Mouse (Mus musculus): ENCODE data around the gene 9130204L05Rik. TPM values are rescaled to one million over a fixed set of nuclear protein-coding genes. Genes with fewer than 3 reads are reported as not detected.

The 9130204L05Rik gene
- polyA plus RNA-seq (2012; rRNA removed) (not detected in 2 replicates), polyA plus RNA-seq (2014; fragmentation: Nextera tagmentation; extraction: Ambion mirVana) (not detected in 2 replicates)

GRCm38 (mm10) chr3:91090703-91091102 is at the start of gene 9130204L05Rik:
Gene 9130204L05Rik, minus strand, starts transcription at chr3:91090803.
- H3K36me3 ChIP-seq (ENCODE audit: control insufficient read depth, insufficient read depth, low read length): no peaks in the 10 kb centered on the region
- no peak within 1 kb of the TSS for H3K27ac ChIP-seq (replicated peaks; ENCODE audit: low read depth, low read length)
- no peak within 1 kb of the TSS for H3K4me3 ChIP-seq (replicated peaks; ENCODE audit: low read length)
- no peak within 1 kb of the TSS for H3K4me2 ChIP-seq (replicated peaks; ENCODE audit: low read depth, low read length, severe bottlenecking)
- WGBS: 69% methylated on average over 2 of the region's 2 CpGs
- no peaks in the 10 kb centered on the region for H3K27me3 ChIP-seq (ENCODE audit: control insufficient read depth, insufficient read depth, low read length)
- no peak for TF ChIP-seq POLR2A (IDR thresholded peaks at IDR 0.05; ENCODE audit: borderline replicate concordance, extremely low read depth, insufficient read depth, insufficient read length)
- peaks cover 2% of the 10 kb centered on the region; the same call in 1 of the 2 replicates for H3K9me3 ChIP-seq (ENCODE audit: control insufficient read depth, low read length)
- DNase-seq (ENCODE audit: low spot score): no peak
- H3K9ac ChIP-seq (ENCODE audit: low read depth, low read length, severe bottlenecking): no peak within 1 kb of the TSS
- H3K4me1 ChIP-seq (ENCODE audit: control insufficient read depth, insufficient read depth, low read length): no peaks in the 10 kb centered on the region
- no peak for ATAC-seq (ENCODE audit: low FRiP score, low read depth)

- H3K9me3 ChIP-seq (ENCODE audit: control insufficient read depth, low read length): no peaks in the 10 kb centered on the region; the same call in 1 of the 2 replicates
- no peaks in the 10 kb centered on the region for H3K4me1 ChIP-seq (ENCODE audit: control insufficient read depth, insufficient read depth, low read length)
- no peaks in the 10 kb centered on the region for H3K36me3 ChIP-seq (ENCODE audit: control insufficient read depth, insufficient read depth, low read length)
- H3K9ac ChIP-seq (ENCODE audit: low read depth, low read length, severe bottlenecking): no peak overlapping the region
- TF ChIP-seq POLR2A (IDR thresholded peaks at IDR 0.05; ENCODE audit: borderline replicate concordance, extremely low read depth, insufficient read depth, insufficient read length): no peak
- H3K27me3 ChIP-seq (ENCODE audit: control insufficient read depth, insufficient read depth, low read length): no peaks in the 10 kb centered on the region
- no peak for ATAC-seq (ENCODE audit: low FRiP score, low read depth)
- no peak overlapping the region for H3K4me3 ChIP-seq (replicated peaks; ENCODE audit: low read length)
- no peak for DNase-seq (ENCODE audit: low spot score)
- H3K4me2 ChIP-seq (replicated peaks; ENCODE audit: low read depth, low read length, severe bottlenecking): no peak overlapping the region
- no peak overlapping the region for H3K27ac ChIP-seq (replicated peaks; ENCODE audit: low read depth, low read length)
Observed at GRCm38 (mm10) chr3:91108696-91109095, 18.1 kb upstream of the 9130204L05Rik start.

GRCm38 (mm10) chr3:91059211-91059610 is 31.4 kb downstream of the 9130204L05Rik start:
- H3K9ac ChIP-seq (ENCODE audit: low read depth, low read length, severe bottlenecking): no peak overlapping the region
- no peak for ATAC-seq (ENCODE audit: low FRiP score, low read depth)
- no peaks in the 10 kb centered on the region for H3K27me3 ChIP-seq (ENCODE audit: control insufficient read depth, insufficient read depth, low read length)
- H3K27ac ChIP-seq (replicated peaks; ENCODE audit: low read depth, low read length): no peak overlapping the region
- no peaks in the 10 kb centered on the region for H3K4me1 ChIP-seq (ENCODE audit: control insufficient read depth, insufficient read depth, low read length)
- no peak overlapping the region for H3K4me3 ChIP-seq (replicated peaks; ENCODE audit: low read length)
- H3K36me3 ChIP-seq (ENCODE audit: control insufficient read depth, insufficient read depth, low read length): no peaks in the 10 kb centered on the region
- no peak for TF ChIP-seq POLR2A (IDR thresholded peaks at IDR 0.05; ENCODE audit: borderline replicate concordance, extremely low read depth, insufficient read depth, insufficient read length)
- H3K9me3 ChIP-seq (ENCODE audit: control insufficient read depth, low read length): no peaks in the 10 kb centered on the region
- DNase-seq (ENCODE audit: low spot score): no peak
- no peak overlapping the region for H3K4me2 ChIP-seq (replicated peaks; ENCODE audit: low read depth, low read length, severe bottlenecking)
- 8% methylated on average over 1 of the region's 1 CpGs for WGBS

DNA sequence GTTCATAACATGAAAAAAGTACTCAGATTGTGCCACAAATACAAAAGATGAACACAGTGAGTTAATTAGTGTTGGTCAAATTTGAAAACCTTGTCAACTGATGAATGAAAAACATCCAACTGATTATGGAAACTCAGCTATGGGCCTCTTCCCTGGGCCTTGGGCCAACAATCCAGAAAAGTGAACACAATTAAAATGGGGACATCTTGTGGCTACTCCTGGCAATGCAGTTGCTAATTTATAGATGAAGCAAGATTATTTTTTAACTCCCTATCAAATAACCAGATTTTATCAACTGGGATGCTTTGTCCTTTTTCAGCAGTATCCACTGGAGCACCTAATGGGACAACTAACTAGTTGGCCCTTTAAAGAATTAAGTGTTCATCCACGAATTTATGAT is 37.9 kb downstream of the 9130204L05Rik start:
- Histone ChIP-seq H3K27ac (replicated peaks; ENCODE audit: low read depth, low read length) (no peak overlapping the region), H3K36me3 (ENCODE audit: control insufficient read depth, insufficient read depth, low read length) (no peaks in the 10 kb centered on the region), H3K9me3 (ENCODE audit: control insufficient read depth, low read length) (no peaks in the 10 kb centered on the region), H3K9ac (ENCODE audit: low read depth, low read length, severe bottlenecking) (no peak overlapping the region), H3K4me2 (replicated peaks; ENCODE audit: low read depth, low read length, severe bottlenecking) (no peak overlapping the region), H3K4me3 (replicated peaks; ENCODE audit: low read length) (no peak overlapping the region), H3K4me1 (ENCODE audit: control insufficient read depth, insufficient read depth, low read length) (no peaks in the 10 kb centered on the region), H3K27me3 (ENCODE audit: control insufficient read depth, insufficient read depth, low read length) (no peaks in the 10 kb centered on the region)
- no peak for ATAC-seq (ENCODE audit: low FRiP score, low read depth)
- WGBS: 6% methylated on average over 1 of the region's 1 CpGs
- no peak for DNase-seq (ENCODE audit: low spot score)
- TF ChIP-seq POLR2A (IDR thresholded peaks at IDR 0.05; ENCODE audit: borderline replicate concordance, extremely low read depth, insufficient read depth, insufficient read length): no peak
